Mouse (Mus musculus) cerebellum, postnatal 14 days (tissue): ENCODE measurements around the gene Mynn.
"Not testable (repeated sequence)": the region's sequence is repeated elsewhere in the genome, so short reads cannot be mapped to it uniquely, and the experiment has no call there.

ENCODE experiments used
- DNase-seq, 2 experiments: peaks; one replicate each; pipeline ENCODE4 v3.0.0; 2021; ENCODE audit warnings: mixed read lengths in 2 of 2

Gene Mynn

GRCm38 (mm10) chr3:30602065-30602739 is at the start of gene Mynn:
Gene Mynn (plus strand): TSS chr3:30602065.
- DNase-seq: peak; percentile 97 to 98

- no peak for DNase-seq
These were observed 48.1 kb upstream of the Mynn start for GRCm38 (mm10) chr3:30553741-30554140.

DNA sequence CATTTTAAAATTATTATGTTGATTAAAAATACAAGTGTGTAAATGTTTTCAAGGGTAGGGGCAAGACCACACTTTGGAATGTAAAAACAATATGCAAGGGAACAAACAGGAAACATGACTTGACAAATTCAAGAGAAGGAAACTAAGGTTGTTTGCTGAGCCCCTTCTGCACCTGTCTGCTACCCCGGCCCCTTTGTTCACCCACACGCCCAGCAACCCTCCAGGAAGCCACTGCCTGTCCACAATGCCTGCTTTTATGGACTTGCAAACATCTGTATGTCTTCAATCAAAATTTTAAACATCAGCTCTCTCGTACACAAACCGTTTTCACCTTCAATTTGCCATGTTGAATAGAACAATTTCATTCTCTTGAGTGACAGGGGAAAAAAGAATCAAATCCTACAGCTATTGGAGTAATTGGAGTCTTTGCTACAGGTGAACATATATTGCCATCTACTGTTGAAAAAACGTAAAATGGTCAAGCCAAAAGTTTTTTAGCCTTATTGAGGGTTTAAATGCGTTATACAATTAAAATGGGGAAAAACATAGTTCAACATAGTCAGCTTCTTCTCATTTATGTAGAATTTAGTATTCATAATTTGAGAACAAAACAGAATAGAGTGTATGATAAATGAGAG is 41.1 kb upstream of the Mynn start:
- peak in 1 of 2 experiments; percentile 6 for DNase-seq

DNA sequence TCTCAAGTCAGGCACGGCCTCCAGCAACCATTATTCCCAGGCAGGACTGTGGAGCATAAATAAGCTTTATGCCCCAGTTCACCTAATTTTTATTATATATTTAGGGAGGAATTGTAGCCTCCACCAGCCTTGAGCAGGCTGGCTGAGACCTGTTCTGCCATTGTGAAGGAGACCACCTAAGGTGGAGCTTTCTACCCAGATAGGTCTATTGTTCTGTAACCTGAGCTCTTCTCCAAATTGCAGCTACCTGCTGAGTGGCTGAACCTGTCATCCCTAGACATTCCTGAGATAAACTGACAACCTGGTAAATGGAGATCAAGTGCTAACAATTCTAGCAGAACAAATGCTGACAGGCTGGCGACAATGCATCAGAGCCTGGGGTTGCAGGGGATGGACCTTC is 35.5 kb upstream of the Mynn start:
- DNase-seq: not testable (repeated sequence)

GRCm38 (mm10) chr3:30573549-30573948 is 28.3 kb upstream of the Mynn start:
- no peak for DNase-seq

DNA sequence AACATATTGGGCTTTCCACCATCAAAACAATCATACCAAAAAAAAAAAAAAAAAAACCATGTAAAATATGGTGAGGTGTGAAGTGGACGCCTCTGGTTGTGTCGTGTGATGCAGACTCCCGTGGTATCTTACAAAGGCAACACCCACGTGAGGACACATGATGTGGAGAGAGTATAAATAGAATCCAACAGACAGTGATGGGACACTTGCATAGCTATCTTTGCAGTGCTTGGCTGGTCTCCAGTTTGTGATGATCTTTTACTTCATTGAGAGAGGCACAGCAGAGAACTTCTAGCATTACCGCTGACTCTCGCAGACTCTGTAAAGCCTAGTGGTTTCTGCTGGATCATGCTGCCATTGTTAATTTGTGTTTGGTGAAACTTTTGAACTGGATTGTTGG is 13.0 kb upstream of the Mynn start:
- DNase-seq: no peak

GRCm38 (mm10) chr3:30592418-30592853 is 9.4 kb upstream of the Mynn start:
- DNase-seq: peak in 1 of 2 experiments; percentile 34

DNA sequence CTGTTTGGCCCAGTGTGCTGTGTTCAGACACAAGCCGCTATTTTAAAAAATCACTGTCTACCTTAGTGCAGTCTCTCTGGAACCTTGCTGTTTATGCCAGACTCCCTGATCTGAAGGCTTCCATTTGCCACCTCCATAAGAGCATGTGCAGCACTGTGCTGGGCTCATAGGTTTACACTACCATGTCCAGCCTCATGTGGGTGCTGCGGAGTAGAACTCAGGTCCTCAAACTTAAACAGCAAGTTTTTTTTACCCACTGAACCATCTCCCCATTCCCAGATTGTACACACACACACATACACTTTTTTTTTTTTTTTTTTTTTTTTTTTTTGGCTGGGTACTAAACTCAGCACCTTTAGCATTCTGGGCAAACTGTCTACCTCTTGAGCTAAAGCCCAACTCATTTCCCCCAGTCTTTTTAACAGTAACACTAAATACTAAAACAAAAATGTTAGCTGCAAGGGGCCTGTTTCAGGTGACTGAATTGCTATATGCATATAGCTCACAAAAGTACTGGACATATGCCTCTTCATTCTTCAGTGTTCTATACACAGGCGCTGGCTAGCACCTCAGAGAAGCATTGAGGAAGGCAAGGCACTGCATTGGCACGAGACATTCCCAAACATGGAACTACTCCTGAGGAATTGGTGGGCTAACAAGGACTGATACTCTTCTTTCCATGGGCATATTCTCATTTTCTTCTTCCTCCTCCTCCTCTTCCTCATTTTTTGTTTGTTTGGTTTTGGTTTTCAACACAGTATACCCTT is 8.0 kb upstream of the Mynn start:
- no peak for DNase-seq

DNA sequence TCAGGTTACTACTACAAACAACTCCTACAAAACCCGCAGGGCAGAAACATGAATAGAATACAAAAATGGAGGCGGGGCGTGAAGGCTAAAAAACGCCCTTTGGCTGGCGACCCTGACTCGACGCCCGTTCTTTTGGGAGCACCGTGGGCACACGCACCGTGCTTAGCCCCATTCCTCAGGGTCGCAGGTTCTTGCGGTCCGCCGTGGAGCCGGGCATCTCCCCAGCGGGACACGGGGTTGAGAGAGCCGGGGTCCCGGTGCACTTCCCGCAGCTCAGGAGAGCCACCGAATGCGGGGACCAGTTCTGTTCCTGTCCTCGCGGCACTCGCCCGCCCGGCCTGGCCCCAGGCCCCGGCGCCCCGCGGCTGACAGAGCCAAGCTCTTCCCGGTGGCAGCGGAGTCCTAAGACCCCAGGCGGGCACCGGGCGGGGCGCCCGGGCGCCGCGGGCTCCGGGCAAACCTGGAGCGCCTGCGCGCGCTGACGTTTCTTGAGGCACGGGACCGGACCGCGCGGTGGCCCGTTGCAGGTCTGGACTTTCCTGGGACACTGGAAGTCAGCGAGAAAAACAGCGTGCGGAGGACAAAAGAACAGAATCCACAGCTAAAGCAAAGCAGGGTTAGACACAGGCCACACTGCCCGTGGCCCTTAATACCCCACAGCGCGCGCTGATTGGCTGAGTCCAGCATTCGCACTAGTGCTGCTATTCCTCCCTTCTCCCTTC is 6.6 kb upstream of the Mynn start:
- DNase-seq: peak; percentile 62 to 71

- DNase-seq: no peak
These were observed 4.6 kb upstream of the Mynn start for GRCm38 (mm10) chr3:30597271-30597670.

GRCm38 (mm10) chr3:30599711-30600545 is 1.9 kb upstream of the Mynn start, which contains the start of gene Actrt3:
Gene Actrt3 (minus strand): TSS chr3:30599939.
- peak; percentile 80 to 82 for DNase-seq

GRCm38 (mm10) chr3:30600717-30601116 is 1.1 kb upstream of the Mynn start:
- DNase-seq: peak; percentile 54 to 61

GRCm38 (mm10) chr3:30601175-30601574 is 690 bp upstream of the Mynn start:
- DNase-seq: peak; percentile 91 to 93

DNA sequence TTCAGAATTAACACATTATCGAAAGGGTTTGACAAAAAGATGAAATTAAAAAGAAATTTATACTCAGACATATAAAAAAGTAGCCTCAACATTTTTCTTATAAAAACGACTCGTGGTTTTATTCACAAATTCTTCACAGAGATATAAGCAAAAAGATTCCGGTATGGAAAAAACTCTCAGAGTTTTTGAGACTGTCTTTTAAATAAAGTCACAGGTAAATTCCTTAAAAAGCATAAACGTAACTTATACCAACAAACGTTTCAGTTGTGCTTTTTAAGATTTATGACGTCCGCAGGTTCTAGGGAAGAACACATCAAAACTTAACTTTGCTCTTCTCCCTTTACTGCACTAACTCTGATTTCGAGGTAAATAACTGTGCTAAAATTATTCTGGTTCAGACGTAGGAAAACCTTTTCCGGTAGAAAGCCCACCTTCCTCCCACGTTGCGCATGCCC is 228 bp upstream of the Mynn start:
- DNase-seq: no peak

GRCm38 (mm10) chr3:30602740-30603098 is 854 bp downstream of the Mynn start:
- DNase-seq: peak in 1 of 2 experiments; percentile 74

- DNase-seq: no peak
These were observed 1.4 kb downstream of the Mynn start for GRCm38 (mm10) chr3:30603256-30603655.

DNA sequence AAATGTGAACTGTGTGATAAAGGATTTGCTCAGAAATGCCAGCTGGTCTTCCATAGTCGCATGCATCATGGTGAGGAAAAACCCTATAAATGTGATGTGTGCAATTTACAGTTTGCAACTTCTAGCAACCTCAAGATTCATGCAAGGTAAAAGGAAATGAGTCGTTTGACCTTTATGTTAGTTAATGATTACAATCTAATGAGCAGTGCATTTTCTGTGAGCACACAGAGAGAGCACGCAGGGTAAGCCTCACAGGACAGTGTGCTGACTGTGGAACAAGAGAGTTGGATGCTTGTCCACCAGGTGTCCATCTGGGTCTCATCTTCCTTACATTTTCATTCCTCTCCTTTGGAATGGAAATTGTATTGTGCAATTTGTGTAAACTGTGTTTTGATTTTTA is 7.1 kb downstream of the Mynn start:
- DNase-seq: no peak

DNA sequence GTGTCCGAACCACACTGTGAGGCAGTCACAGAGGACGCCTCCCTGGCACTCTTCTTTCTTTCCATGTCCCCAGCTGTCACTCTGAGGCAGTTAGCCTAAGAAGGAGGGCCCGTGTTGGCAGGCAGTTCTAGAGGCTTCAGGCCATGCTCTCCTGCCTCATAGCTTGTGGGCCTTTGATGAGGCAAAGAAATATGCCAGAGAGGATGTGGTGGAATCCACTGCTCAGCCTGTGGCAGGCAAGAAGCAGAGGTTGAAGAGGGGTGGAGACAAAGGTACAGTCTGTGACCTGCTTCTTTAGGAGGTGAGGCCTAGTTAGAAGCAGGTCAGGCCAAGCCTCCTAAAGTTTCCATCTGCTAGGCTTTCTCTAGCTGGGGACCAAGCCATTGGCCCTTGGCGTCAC is 9.1 kb downstream of the Mynn start:
- DNase-seq: no peak

DNA sequence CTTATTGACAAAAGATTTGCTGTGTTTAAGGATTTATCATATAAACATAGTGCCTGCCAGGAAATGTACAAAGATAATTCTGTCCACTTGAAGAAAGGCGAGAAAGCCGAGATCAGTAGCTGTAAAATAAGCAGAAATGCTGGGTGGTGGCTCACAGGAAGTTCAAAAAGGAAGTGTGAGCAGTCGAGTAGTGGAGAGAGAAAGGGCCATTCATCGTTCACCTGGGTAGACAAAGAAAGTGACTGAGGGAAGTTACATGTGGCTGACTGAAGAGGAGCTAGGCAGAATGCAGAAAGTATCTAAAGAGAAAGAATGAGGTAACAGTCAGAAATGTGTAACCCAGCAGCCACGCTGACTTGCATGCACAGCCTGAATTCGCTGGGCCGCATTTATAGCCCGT is 18.3 kb downstream of the Mynn start:
- no peak for DNase-seq

DNA sequence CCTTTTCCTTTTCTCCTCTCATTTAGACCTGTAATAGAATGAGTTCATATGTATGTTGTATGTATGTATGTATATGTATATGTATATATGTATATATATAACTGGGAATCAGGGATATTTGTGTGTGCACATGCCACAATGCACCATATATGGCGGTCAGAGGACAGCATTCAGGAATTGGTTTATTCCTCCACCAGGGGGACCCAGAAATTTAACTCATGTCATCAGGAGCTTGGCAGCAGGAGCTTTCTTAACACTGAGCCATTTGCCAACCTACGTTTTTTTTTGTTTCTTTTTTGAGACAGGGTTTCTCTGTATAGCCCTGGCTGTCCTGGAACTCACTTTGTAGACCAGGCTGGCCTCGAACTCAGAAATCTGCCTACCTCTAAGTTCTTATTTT is 31.8 kb downstream of the Mynn start:
- no peak for DNase-seq

- DNase-seq: peak in 1 of 2 experiments; percentile 11
These were observed 33.8 kb downstream of the Mynn start for GRCm38 (mm10) chr3:30635629-30636028.

GRCm38 (mm10) chr3:30644207-30644606 is 42.3 kb downstream of the Mynn start, which contains the start of gene Lrriq4:
Gene Lrriq4 (plus strand): TSS chr3:30644507.
- peak; percentile 30 to 45 for DNase-seq
